Mouse (Mus musculus) cerebral cortex, adult 2 months (tissue): ENCODE results near the gene Umad1.

ENCODE experiments used
- WGBS: fragments of 180-500 bp; shearing (Covaris S2); methylation state at CpG from one replicate; pipeline ENCODE4 v1.1.7; 2018; 5-methylcytosine and 5-hydroxymethylcytosine counted together

Umad1 gene

GRCm38 (mm10) chr6:8484437-8485275 is 225.6 kb downstream of the Umad1 start:
- WGBS: 95% methylated on average over 17 of the region's 17 CpGs

GRCm38 (mm10) chr6:8485414-8486175 is 226.5 kb downstream of the Umad1 start:
- 79% methylated on average over 16 of the region's 16 CpGs for WGBS

- WGBS: 86% methylated on average over 17 of the region's 17 CpGs
Measured at GRCm38 (mm10) chr6:8486391-8487043, 227.4 kb downstream of the Umad1 start.

- 71% methylated on average over 20 of the region's 20 CpGs for WGBS
Measured at GRCm38 (mm10) chr6:8487044-8487853, 228.2 kb downstream of the Umad1 start.

GRCm38 (mm10) chr6:8488249-8488648 is 229.2 kb downstream of the Umad1 start:
- WGBS: 84% methylated on average over 5 of the region's 5 CpGs

- WGBS: 87% methylated on average over 7 of the region's 7 CpGs
Measured at GRCm38 (mm10) chr6:8489266-8489665, 230.2 kb downstream of the Umad1 start.

- 97% methylated on average over 1 of the region's 1 CpGs for WGBS
Measured at GRCm38 (mm10) chr6:8489938-8490585, 231.0 kb downstream of the Umad1 start.

- 90% methylated on average over 3 of the region's 3 CpGs for WGBS
Measured at GRCm38 (mm10) chr6:8492248-8492647, 233.2 kb downstream of the Umad1 start.

- 73% methylated on average over 5 of the region's 5 CpGs for WGBS
Measured at GRCm38 (mm10) chr6:8495109-8495826, 236.2 kb downstream of the Umad1 start.

GRCm38 (mm10) chr6:8495827-8496222 is 236.7 kb downstream of the Umad1 start:
- WGBS: 75% methylated on average over 4 of the region's 4 CpGs

GRCm38 (mm10) chr6:8497234-8497867 is 238.3 kb downstream of the Umad1 start:
- 83% methylated on average over 6 of the region's 6 CpGs for WGBS

GRCm38 (mm10) chr6:8497868-8498257 is 238.8 kb downstream of the Umad1 start:
- WGBS: 79% methylated on average over 6 of the region's 6 CpGs

- 95% methylated on average over 3 of the region's 3 CpGs for WGBS
Measured at GRCm38 (mm10) chr6:8498961-8499360, 239.9 kb downstream of the Umad1 start.

- 22% methylated on average over 3 of the region's 3 CpGs for WGBS
Measured at GRCm38 (mm10) chr6:8503953-8504352, 244.9 kb downstream of the Umad1 start.

- 82% methylated on average over 6 of the region's 6 CpGs for WGBS
Measured at GRCm38 (mm10) chr6:8504521-8505228, 245.6 kb downstream of the Umad1 start.
